Mouse (Mus musculus) embryo, embryonic 9.5 days (tissue): ENCODE measurements around the gene Dpf1.

ENCODE experiments used
- DNase-seq: peaks from one replicate; pipeline ENCODE4 v3.0.0-alpha.2; 2017; ENCODE audit errors: extremely low spot score

Gene Dpf1

GRCm38 (mm10) chr7:29303738-29304462, at the start of gene Dpf1:
Gene Dpf1, plus strand, starts transcription at chr7:29303951.
- peak; percentile 82 for DNase-seq

GRCm38 (mm10) chr7:29255875-29256274, 47.9 kb upstream of the Dpf1 start:
- no peak for DNase-seq

GRCm38 (mm10) chr7:29257368-29257767, 46.4 kb upstream of the Dpf1 start:
- DNase-seq = no peak

DNA sequence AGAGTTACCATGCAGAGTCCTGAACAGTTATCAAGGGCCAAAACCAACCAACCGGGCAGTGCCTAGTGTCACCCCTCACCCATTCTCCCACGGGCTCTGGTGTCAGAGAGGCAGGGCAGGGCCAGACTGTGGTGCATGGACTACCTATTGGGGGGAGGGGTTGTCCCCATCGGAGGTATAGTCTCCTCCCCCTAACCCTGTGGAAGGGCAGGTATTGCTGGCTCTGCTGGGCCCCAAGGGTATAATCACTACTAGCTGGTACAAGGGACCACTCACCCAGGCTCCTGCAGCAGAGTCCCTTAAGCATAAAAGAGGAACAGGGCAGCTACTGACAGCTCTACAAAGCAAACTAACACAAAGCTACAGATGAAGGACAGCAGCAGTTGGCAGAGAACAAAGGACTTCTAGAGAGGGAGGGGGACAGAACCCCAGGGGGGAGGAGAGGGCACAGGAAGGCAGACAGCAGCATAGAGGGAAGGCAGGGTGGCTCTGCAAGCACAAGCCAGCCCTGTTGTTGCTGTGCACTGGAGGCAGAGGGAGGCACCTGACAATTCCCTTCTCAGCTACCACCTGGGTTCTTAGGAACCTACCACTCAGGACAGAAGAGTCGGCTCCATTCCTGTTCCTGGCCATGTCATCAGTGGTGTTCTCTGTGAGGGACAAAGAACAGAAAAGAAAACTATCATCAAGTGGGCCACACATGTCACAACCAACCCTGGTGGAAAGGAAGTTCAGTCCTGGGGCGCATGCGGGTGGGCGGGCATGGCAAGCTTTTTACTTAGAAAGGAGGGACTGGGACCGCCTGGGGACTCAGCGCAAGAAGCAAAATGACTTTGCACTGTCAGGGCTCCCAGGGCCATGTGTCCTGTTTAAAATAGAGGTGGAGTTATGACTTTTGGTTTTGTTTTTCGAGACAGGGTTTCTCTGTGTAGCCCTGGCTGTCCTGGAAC, 43.7 kb upstream of the Dpf1 start:
- DNase-seq = no peak

GRCm38 (mm10) chr7:29262151-29262550, 41.6 kb upstream of the Dpf1 start:
- DNase-seq = no peak

DNA sequence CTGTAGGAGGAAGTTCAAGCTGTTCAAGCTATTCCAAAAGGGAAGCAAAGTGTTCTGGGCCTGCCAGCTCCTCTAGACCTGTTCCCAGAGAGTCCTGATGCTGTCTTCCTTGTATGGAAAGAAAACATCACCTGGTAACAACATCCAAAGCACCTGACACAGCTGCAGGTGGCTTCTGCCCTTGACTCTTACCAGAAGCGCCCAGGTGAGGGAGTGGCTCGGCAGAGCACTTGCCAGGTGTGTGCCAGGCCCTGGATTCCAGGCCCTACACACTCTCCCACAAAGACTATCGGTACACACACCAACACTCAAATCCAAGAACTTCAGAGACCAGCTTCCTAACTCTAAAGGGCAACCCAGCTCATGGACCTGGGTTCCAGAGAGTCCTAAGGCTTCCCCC, 39.9 kb upstream of the Dpf1 start:
- no peak for DNase-seq

GRCm38 (mm10) chr7:29265636-29266035, 38.1 kb upstream of the Dpf1 start:
- no peak for DNase-seq

- DNase-seq = no peak
Observed at GRCm38 (mm10) chr7:29266931-29267330, 36.8 kb upstream of the Dpf1 start.

DNA sequence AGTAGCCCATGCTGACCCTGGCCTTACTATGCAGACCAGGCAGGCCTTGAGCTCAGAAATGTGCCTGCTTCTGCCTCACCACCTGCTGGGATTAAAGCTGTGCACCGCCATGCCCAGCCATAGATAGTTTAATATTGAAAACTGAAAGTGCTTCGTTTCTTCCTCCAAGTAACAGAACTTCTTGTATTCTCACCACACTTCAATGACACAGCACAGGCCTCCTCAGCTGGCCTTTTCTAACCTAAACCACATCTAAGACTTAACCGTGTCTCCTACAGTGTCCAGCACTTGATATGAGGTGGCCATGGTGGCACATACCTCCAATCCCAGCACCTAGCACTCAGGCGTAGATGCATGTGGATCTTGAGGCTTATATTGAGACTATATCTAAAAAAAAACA, 33.3 kb upstream of the Dpf1 start:
- no peak for DNase-seq

- no peak for DNase-seq
Observed at GRCm38 (mm10) chr7:29271687-29272465, 31.9 kb upstream of the Dpf1 start.

- no peak for DNase-seq
Observed at GRCm38 (mm10) chr7:29276715-29277114, 27.0 kb upstream of the Dpf1 start.

DNA sequence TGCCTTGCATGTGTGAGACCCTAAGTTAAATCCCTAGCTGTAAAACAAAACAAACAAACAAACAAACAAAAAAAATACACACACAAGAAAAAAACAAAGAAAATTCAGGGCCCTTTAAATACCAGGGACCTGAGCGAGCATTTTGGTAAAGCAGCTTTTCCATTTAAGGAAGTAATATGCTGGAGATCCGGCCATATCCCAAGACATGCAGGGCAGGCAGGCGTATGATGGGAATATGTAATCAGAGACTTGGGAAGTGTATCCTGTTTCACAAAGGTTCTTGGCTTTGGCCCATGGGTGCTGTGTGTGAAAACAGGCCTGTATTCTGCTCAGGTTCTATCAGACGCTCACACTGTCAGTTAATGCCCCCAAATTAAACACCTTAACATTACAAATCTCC, 26.2 kb upstream of the Dpf1 start:
- DNase-seq = no peak

DNA sequence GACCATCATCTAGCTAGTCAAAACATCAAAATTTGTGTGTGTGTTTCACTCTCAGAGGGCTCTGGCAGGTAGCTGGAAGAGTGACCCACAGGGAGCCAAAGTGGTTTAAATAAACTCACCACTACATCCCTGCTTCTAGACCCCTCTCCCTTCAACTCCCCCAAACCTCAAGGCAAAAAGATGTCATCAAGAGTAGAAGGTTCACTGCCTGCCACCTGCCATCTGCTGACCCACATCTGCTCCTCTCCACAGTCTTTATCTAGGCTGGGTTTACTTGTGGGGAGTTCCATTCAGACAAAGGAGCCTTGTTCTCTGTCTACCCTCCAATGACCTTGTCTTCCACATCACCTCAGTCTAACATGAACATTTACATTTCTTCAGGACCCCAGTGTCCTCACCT, 24.5 kb upstream of the Dpf1 start:
- DNase-seq = no peak

DNA sequence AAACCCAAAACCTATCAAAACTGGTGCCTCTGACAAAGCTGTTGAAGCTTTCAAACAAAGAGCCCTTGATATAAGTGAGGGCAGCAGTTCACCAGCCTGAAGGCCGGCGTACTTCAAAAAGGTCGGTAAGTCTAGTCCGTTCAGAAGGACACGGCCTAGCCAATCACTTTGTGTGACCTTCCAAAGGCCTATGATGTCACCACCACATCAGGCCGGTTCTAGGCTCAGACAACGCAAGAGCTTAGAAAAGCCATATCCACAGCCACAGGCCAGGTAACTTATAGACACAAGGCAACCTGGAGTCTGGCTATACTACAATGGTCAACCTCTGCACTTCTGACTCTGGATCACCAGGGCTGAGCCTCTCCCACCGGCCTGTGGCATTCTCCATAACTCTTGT, 23.8 kb upstream of the Dpf1 start:
- no peak for DNase-seq

DNA sequence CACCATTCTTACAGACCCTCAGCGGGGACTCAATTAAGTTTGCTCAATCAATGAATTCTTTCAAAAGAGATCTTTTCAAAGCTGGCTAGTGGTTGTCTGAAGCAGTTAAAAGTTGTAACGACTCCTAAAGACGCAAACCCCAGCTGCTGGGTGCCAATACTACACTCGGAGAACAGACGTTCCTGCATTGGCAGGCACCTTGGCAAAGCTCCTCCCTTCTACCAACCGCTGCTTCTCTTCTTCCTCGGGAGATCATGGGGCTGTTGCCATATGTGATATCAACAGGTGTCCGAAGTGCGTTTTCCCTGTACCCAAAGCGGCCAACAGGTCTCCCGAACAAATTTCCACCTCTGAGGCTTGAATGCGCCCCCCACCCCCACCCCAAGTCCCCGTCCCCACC, 22.9 kb upstream of the Dpf1 start:
- no peak for DNase-seq

- peak; percentile 63 for DNase-seq
Observed at GRCm38 (mm10) chr7:29281201-29282073, 22.3 kb upstream of the Dpf1 start, which contains the start of gene Spint2. Gene Spint2, minus strand, starts transcription at chr7:29281912.

GRCm38 (mm10) chr7:29282074-29282554, 21.6 kb upstream of the Dpf1 start:
- peak; percentile 41 for DNase-seq

DNA sequence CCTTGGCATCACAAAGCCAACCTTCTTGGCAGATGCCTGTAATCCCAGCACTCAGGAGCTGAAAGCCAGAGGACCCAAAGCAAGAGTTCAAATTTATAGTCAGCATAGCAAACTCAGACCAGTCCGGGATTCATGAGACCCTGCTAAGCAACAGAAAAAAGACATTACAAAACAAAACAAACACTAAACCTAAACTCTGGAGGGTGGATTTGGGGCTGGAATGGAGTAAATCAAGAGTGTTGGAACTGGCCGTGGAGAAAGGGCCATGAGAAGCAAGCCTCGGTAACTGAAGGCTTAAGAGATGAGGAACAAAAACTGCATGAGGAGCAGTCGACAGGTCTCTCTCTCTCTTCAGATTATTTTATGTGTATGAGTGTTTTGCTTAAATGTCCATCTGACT, 19.9 kb upstream of the Dpf1 start:
- DNase-seq = no peak

DNA sequence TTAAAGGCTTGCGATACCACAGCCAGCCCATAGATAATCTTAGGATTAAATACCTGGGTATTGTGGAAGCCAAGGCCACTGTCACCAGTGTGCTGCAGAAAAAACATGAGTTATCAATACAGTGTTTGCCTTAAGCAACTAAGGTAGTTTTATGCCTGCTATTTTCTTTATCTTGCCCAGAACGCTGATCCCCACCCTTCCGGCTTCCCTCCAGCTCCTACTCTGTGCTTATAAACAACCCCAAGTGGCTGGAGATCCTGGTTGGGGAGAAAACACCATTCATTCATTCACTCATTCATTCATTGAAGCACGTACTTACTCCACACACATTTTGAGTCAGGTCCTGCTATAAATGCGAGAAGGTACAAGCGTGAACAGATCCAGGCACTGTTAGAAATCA, 19.2 kb upstream of the Dpf1 start:
- no peak for DNase-seq

GRCm38 (mm10) chr7:29287481-29287880, 16.3 kb upstream of the Dpf1 start:
- DNase-seq = no peak

DNA sequence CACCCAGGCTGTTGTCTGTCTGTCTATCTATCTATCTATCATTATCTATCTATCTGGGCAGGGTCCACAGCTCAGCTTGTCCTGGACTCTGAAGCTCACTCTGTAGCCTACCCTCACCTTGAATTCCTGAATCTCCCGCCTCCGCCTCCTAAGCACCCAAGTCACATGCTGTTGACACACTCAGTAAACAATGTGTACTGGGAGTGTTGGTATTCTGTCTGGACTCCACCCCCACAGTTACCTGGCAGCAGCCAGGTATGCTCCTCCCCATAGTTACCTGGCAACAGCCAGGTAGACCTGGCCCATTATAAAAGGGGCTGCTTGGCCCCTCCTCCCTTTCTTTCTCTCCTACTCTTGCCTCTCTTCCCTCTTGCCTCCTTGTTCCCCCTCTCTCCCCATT, 15.7 kb upstream of the Dpf1 start:
- DNase-seq = no peak
